Mouse (Mus musculus): ENCODE data around the gene Col6a4. TPM values are rescaled to one million over a fixed set of nuclear protein-coding genes. Genes with fewer than 3 reads are reported as not detected.

Col6a4 gene
- total RNA-seq, 2 experiments from 2014 or later: 0.09 to 0.18 TPM

DNA sequence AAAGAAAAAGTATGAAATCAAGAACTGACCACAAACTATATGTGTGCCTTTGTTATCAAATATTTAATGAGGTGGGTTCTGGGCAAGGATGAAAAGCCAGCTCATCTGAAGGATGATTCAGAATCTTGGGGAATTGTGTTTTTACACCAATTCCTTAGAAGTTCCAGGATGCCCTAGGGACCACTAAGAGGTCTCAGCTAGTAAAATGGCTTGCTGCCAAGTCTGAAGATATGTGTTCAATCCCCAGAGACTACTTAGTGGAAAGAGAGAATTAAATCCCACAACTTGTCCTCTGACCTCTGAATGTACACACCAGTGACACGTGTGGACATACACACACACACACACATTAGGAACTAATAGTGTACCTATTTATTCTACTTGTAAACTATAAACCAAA lies 137.5 kb downstream of the Col6a4 start:
- DNase-seq: no peak

DNA sequence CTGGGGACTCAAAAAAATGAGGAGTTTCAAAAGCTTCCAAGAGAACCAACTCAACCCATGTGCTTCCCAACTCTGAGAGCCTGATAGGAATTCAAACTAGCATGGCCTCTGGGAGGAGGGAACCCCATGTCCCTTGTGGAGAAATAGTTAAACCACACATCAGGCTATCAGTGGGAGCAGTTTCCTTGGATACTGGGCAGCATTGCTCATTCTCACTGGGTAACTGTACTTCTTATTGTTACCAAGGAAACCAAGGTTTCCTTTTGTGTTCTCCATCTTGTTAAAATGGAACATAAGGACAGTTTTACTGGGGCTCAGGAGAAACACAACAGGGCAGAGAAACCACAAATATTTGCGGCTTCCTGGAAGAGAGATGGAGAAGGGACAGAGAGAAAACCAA lies 146.8 kb downstream of the Col6a4 start:
- no peak for DNase-seq

DNA sequence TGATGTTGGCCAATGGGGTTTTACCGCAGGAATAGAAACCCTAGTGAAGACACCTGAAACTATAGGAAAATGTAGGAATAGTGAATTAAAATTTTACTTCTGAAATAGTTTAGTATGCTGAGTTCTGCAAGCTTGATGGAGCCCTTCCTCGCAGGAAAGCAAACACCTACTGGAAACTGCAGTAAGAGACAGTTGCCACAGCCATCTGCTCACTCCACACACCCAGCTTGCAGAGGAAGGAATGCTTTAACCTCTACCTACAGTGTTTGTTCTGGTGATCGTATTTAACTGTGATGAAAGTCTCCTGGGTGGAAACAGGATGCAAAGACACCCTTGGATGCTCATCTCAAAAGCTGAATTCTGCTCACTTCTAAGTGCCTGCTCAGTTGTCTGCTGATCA lies 149.0 kb downstream of the Col6a4 start:
- DNase-seq: no peak

Other genes with a start within 250 kb of the Col6a4 start
- gene Col6a5, start 136.1 kb downstream of the Col6a4 start, total RNA-seq (2021): 1 to 10 TPM; 1.2 to 1.4 TPM
- gene Glyctk, start 61.4 kb upstream of the Col6a4 start, total RNA-seq (2021): under 1 TPM; 0.78 to 0.90 TPM
- gene Wdr82, start 74.1 kb upstream of the Col6a4 start, total RNA-seq (2021): 10 to 100 TPM; 31.1 to 38.8 TPM
- gene Ppm1m, start 103.0 kb upstream of the Col6a4 start, total RNA-seq (2021): 10 to 100 TPM in 1 of 2 experiments, 1 to 10 TPM in 1; 8.0 to 10.0 TPM
- 10 to 100 TPM; 57.2 to 70.5 TPM for gene Twf2, start 106.3 kb upstream of the Col6a4 start, total RNA-seq (2021)
- gene Tlr9, start 125.8 kb upstream of the Col6a4 start, total RNA-seq (2021): under 1 TPM; 0.52 to 0.90 TPM
- 100 to 1,000 TPM; 152 to 165 TPM for gene Alas1, start 151.9 kb upstream of the Col6a4 start, total RNA-seq (2021)
- 1 to 10 TPM; 3.7 to 5.2 TPM for gene Poc1a, start 184.3 kb upstream of the Col6a4 start, total RNA-seq (2021)